Mouse (Mus musculus): ENCODE data around the gene Pgghg.

The Pgghg gene

GRCm38 (mm10) chr7:140989022-140989421, 47.8 kb downstream of the Pgghg start:
- no peak for DNase-seq (ENCODE audit: low spot score in 2 of 2)

- DNase-seq (ENCODE audit: low spot score in 2 of 2), result no peak
Observed at GRCm38 (mm10) chr7:140990185-140990584, 49.0 kb downstream of the Pgghg start.

GRCm38 (mm10) chr7:140990622-140991021, 49.4 kb downstream of the Pgghg start:
- DNase-seq (ENCODE audit: low spot score in 2 of 2), result no peak

- DNase-seq (ENCODE audit: low spot score in 2 of 2), result no peak
Observed at GRCm38 (mm10) chr7:140991117-140991689, 50.0 kb downstream of the Pgghg start.

Data from frontal cortex, postnatal 36 days (tissue).